Mouse (Mus musculus): ENCODE measurements around the gene Szt2. TPM values are rescaled to one million over a fixed set of nuclear protein-coding genes. Genes with fewer than 3 reads are reported as not detected.
A peak's percentile ranks its signal among the peaks of the same experiment; 100 is the strongest.

Gene Szt2
- total RNA-seq, 2 experiments from 2014 or later: 6.0 to 9.0 TPM

DNA sequence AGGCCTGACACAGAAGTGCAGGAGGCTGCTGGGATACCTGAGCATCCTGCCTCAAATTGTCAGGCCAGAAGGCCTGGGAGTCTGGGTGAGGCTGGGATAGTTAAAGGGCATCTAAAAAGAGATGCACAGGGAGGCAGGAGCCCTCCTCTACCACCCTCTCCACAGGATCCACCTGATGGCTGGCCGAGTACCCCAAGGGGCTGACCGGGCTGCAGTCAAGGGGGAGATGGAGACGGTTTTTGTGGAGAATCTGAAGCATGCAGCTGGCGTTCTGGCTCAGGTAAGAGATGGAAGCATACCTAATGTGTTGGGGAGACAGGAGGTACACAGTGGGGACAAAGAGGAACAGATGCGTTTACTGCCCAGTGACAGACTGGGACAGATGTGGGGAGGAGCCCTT is 47.6 kb downstream of the Szt2 start:
- intact Hi-C loops (cut with DNase I): no loop called here
- Histone ChIP-seq H3K27ac (no peak overlapping the region), H3K4me3 (no peak overlapping the region)
- DNase-seq: no peak
- no peak for TF ChIP-seq CTCF (IDR thresholded peaks at IDR 0.05)

DNA sequence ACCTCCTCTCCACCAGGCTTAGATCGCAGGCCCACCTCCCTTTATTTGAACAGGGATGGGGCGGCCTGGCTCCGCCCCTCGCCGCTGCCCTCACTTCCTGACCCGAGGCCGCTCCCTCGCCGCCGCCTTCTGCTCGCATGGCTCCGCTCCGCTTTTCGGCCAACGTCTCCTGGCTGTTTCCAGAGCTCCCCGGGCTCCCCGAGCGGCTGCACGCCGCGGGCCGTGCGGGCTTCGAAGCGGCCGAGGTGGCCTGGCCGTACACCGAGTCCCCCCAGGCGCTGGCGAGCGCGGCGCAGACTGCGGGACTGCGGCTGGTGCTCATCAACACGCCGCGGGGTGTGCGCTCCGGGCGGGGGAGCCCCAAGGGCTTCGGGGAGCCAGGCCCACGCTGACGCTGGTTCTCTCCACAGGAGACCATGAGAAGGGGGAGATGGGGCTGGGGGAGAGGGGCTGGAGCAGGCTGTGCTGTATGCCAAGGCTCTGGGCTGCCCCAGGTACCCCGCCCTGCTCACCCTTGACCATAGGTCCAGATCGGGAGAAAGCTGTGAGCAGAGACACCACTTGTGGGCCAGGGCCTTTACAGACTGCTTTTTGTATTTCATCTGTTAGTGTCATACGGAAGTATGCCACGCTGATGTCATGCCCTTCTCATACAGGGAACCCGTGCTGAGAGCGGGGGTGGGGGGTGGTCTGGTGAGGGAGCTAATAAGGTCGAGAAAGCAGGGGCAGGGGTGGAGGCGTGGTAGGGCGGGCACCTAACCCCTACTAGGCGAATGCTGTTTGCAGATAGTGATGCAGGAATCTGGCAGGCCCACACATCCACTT is 49.0 kb downstream of the Szt2 start:
- Histone ChIP-seq H3K27ac (peak overlapping the region; percentile 87), H3K4me3 (peak overlapping the region; percentile 92)
- no peak for TF ChIP-seq CTCF (IDR thresholded peaks at IDR 0.05)
- DNase-seq: peak; percentile 81
- intact Hi-C loops (cut with DNase I): no loop called here

DNA sequence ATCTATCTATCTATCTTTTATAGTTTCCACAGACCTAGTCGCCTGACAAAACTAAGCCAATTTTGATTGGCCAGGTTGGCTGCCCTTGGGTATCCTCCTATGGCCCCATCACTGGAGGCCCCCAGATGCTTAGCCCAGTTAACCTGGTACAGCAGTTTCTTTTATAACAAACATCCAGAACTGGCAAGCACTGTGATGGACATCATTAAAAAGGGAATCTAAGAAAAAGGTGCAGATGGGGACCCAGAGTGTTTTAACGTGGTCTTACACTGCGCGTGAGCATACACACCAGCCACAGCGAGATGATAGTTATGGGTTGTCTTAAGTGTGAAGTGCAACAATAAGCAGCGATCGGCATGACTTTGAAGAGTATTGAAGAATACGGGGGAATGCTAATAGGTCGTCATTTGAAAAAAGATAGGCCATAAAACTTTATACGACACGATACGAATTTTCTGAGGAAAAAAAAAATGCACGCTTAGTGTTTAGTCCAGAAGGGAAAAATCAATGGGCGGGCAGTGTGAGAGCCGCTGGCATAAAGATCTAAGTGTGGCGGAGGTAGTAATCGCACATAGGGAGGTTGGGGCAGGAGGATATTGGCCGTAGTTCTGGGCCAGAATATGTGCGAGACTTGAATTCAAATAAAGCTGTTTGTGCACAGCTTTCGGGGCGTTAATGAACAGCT is 49.7 kb downstream of the Szt2 start:
- peak overlapping the region; percentile 87 for H3K27ac ChIP-seq
- no peak for DNase-seq
- TF ChIP-seq CTCF (IDR thresholded peaks at IDR 0.05): no peak
- intact Hi-C loops (cut with DNase I): no loop called here
- peak overlapping the region; percentile 92 for H3K4me3 ChIP-seq

DNA sequence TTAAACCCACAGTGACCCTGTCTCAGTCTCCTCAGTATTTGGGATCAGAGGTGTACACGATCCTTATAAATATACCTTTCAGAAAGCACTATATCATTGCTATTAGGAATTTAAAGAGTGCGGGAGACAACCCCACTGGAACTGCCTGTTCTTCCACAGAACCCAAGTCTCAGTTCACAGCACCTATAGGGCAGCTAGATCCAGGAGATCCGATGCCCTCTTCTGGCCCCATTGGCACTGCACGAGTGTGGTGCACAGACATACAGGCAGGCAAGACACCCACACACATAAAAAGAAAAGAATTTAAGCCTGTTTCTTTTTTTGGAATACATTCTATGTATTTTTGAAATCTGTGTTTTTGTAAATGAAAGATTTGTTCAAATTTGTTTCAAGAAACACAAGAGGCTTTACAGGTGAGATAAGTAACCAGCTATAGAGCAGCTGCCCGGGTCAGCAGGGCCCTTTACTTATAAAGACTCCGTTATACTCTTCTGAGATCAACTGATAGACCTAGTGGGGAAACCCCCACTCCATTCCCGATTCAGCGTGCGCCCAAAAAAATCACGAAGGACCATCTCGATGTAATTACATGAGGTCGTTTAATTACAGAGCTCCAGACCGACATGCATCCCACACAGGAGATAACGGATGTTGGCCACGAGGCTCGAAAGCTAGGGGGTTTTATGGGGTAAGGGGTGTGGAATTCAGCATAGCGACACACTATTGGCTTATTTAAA is 50.7 kb downstream of the Szt2 start:
- intact Hi-C loops (cut with DNase I): no loop called here
- Histone ChIP-seq H3K27ac (no peak overlapping the region), H3K4me3 (no peak overlapping the region)
- TF ChIP-seq CTCF (IDR thresholded peaks at IDR 0.05): no peak
- no peak for DNase-seq

DNA sequence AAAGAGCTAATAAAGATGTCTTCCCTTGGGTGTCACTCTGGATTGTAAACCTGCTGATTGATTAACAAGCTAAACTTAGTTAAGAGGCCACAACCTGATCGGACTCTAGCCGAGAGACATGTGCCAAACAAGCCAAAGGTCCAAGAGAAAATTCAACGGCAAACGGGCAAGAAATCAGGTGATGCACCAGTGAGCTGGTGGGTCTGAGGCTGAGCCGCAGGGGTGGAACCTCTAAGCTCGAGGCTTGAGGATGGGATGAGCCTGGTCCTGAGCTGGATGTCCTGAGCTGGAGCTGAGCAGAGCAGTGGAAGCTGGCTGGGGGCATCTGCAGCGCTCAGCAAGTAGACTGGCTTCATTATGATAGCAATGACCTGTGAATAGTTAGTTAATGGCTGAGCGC is 51.6 kb downstream of the Szt2 start:
- DNase-seq: no peak
- Histone ChIP-seq H3K4me3 (no peak overlapping the region), H3K27ac (no peak overlapping the region)
- intact Hi-C loops (cut with DNase I): no loop called here
- no peak for TF ChIP-seq CTCF (IDR thresholded peaks at IDR 0.05)

DNA sequence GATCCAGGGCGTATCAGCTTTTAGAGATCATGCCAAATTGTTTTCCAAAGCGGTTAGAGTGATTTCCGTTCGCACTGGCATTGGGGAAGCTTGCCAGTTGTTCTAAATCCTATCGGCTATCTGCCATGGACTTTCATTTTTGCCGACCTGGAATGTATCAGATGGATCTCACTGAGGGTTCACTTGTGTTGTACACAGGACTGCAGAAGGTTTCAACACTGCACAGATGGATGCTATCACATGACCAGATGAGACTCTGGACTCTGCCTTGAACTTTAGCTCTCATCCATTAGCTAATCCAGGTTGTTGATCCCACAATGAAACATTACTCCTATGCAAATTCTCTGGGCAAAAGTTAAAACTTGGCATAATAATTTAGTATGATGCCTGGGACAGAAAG is 52.3 kb downstream of the Szt2 start:
- Histone ChIP-seq H3K4me3 (no peak overlapping the region), H3K27ac (no peak overlapping the region)
- no peak for DNase-seq
- intact Hi-C loops (cut with DNase I): no loop called here
- TF ChIP-seq CTCF (IDR thresholded peaks at IDR 0.05): no peak

DNA sequence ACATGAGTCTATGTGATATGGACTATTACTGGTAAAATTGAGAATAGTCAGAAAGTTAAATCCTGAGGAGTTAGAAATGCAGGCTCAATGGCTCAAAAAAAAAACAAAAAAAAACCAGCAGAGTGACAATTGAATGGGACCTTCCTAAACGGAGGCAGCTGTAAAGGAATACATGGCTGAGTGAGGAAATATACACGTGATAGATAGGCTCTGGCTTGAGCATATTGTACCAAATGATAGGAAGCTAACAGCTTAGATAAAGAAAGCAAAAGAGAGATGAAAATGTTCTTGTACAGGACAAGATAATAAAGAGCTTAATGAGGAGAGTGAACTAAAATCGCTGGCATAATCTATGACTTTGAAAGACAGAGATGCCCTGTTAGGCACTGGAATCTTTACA is 54.8 kb downstream of the Szt2 start:
- Histone ChIP-seq H3K4me3 (no peak overlapping the region), H3K27ac (no peak overlapping the region)
- intact Hi-C loops (cut with DNase I): no loop called here
- DNase-seq: no peak
- no peak for TF ChIP-seq CTCF (IDR thresholded peaks at IDR 0.05)

DNA sequence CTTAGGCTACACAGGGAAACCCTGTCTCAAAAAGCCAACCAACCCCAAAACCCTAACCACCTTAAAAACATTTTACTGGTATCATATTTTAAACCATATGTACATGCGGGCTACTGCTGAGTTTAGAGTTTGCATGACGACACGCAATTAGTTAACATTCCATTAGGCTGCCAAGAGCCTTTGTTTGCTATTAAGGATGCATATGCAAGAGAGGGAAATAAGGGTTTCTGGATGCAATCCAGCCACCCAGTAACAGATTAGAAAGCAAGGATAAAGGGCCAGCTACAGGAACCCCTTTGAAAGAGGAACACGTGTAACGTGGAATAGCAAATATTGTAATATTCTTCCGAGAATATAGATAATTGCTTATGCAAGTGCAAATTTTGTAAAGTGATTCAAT is 55.4 kb downstream of the Szt2 start:
- intact Hi-C loops (cut with DNase I): no loop called here
- Histone ChIP-seq H3K4me3 (no peak overlapping the region), H3K27ac (no peak overlapping the region)
- no peak for DNase-seq
- no peak for TF ChIP-seq CTCF (IDR thresholded peaks at IDR 0.05)

DNA sequence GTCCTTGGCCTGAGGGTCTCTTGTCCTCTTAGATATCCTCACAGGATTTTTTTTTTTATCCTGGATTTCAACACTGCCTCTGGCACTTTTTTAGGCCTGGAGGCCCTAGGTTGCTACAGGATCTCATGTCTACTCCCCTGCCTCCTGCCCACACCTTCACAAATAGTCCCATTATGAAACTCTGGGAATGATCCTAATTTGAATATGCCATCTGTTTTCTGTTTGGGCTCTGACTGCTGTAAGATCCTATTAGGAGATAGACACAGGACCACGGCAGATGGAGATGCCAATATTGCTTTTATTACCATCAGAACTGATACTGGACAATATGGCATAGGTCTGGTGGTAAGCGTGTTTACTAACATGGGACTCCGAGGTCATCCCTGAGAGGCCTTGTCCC is 57.2 kb downstream of the Szt2 start:
- DNase-seq: no peak
- no peak overlapping the region for H3K27ac ChIP-seq
- intact Hi-C loops (cut with DNase I): no loop called here
- H3K4me3 ChIP-seq: no peak overlapping the region
- TF ChIP-seq CTCF (IDR thresholded peaks at IDR 0.05): no peak

DNA sequence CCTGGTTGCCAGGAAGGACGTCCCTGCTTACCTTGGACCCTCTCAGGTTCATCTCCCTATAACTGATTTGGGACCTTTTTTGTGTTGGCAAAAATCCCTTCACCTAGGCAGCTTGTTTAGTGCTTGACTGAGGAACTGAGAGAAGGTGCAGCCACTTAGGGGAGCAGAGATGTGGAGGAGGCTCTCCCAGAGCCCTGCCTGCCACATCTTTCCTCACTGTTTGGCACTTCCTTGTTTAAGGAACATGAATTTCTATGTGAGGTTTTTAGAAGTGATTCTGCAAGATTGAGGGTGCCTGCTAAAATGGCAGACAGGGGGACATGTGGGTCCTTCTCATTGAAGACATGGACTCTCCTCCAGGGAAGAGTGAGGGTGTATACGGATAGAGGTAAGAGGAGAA is 58.2 kb downstream of the Szt2 start:
- DNase-seq: no peak
- intact Hi-C loops (cut with DNase I): no loop called here
- Histone ChIP-seq H3K27ac (no peak overlapping the region), H3K4me3 (no peak overlapping the region)
- TF ChIP-seq CTCF (IDR thresholded peaks at IDR 0.05): no peak

DNA sequence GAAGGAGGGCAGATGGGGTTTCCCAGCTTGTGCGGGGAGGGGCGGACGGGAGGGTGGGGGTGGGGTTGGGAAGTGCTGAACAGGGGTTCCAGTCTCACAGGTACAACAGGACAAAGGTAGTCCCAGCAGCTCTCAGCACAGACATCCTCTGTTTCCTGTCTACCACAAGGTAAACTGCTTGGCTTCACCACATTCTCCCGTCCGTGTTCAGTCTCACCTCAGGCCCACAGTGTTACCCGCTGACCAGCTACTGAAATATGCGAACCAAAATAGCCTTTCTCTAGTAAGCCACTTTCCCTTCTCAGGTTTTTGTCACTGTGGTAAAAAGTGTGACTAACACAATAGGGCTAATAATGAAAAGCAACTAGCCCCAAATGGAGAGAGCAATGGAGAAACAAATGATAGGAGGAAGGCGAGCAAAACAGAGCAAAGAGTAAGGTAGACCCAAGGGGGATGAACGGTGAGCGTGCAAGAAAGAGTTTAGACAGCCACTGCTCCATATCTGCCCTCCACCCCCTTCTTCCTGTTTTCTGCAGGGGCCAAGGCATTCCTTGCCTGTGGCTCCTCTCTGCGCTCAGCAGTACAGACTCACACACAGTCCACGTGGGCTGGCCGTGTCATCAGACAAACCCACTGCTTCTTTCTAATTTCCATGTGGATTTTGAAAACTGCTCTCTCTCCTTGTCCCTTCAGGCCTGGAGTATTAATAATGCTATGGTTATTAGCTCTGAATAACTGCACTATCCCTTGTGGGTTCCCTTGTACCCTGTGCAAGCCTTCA is 61.4 kb downstream of the Szt2 start:
- intact Hi-C loops (cut with DNase I): no loop called here
- Histone ChIP-seq H3K27ac (no peak overlapping the region), H3K4me3 (no peak overlapping the region)
- no peak for DNase-seq
- TF ChIP-seq CTCF (IDR thresholded peaks at IDR 0.05): no peak

DNA sequence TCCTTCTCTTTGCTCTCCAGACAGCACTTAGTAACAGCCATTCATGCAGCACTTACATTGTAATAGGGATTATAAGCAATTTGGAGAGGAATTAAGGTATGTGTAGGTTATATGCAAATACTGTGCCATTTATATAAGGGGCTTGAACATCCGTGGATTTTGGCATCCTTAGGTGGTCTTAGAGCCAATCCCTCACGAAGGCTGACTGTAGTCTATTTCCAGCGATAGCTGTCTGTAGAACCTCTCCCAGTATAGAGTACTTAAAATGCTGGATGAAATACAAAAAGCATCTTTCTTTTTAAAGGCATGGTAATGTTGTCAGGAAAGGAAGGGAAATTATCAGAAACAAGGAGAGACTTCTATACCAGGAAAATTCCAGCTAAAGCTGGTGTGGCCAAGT is 67.6 kb downstream of the Szt2 start:
- Histone ChIP-seq H3K4me3 (no peak overlapping the region), H3K27ac (no peak overlapping the region)
- intact Hi-C loops (cut with DNase I): no loop called here
- no peak for TF ChIP-seq CTCF (IDR thresholded peaks at IDR 0.05)
- DNase-seq: no peak

All from gastrocnemius, adult 2 months (tissue).